Mouse (Mus musculus): Measurements from ENCODE around the gene Susd4.

Susd4 gene

DNA sequence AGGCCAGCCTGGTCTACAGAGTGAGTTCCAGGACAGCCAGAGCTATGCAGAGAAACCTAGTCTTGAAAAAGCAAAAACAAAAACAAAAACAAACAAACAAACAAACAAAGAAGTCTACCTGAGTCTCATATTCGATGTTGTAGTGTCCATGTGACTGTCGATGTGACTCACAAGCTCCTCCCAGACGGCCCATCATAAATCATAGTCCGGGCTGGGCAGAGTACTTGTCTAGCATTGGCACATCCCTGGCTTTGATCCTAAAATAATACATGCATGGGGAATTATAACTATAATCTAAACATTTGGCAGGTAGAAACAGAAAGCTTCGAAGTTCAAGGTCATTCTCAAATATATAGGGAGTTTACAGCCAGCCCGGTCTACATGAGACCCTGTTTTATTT, 162.8 kb downstream of the Susd4 start:
- DNase-seq: no peak

DNA sequence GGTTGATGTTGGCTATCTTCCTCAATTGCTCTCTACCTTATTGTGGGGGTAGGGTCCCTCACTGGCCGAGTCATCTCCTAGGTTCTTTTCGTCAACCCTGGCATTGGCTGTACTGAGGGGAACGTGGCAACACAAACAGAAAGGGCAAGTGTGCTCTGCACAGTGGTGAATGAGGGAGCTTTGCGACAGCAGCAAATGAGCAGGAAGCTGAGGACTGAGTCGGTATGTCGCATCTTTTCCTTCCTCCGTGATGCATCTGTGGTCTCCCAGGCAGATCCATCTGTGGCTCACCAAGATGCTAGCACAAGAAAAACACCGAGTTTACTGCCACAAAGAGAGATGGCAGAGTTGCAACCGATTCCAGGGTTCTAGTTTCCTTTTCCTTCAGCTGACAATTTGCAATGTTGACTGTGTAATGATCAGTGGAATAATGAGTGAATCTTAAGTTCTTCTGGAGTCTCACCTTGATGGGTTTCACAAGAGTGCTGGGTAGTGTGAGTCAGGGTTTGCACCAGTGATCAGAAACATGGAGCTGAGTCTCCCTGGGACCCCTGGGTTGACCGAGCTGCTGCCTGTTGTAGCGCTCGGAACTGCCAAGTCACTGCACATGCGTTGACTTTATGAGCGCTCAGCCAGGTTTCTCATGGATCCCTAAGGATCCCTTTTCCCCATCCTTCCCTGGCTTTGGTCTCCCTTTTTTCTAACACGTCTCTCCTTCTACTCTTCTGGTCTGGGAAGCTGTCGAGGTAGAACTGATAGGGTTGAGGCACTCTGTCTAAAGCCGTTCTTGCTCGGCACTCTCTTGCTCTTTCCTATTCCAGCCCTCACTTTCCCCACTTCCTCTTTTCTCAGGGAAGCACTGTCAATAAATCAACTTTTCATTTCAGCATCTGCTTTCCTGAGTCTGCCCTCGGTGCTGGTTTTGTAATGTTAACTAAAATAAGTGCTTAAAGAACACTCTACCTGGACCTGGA, 164.5 kb downstream of the Susd4 start:
- DNase-seq: no peak

DNA sequence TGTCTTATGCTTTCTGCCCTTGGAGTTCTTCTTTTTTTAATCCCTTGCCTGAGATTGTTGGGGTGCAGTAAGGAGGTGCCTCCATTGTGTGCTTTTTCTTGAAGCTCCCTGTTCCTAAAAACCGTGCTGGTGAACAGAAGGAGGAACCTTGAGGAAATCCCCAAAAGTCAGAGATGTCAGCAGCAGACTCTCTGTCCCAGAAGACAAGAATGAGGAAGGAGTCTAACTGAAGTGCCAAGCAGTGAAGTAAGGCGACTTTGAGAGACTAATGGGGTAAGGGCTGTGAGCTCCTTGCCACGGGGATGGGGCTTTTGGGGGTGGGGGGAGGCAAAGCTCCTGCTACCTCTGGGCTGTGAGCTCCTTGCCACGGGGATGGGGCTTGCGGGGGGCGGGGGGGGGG, 171.8 kb downstream of the Susd4 start:
- DNase-seq: no peak

DNA sequence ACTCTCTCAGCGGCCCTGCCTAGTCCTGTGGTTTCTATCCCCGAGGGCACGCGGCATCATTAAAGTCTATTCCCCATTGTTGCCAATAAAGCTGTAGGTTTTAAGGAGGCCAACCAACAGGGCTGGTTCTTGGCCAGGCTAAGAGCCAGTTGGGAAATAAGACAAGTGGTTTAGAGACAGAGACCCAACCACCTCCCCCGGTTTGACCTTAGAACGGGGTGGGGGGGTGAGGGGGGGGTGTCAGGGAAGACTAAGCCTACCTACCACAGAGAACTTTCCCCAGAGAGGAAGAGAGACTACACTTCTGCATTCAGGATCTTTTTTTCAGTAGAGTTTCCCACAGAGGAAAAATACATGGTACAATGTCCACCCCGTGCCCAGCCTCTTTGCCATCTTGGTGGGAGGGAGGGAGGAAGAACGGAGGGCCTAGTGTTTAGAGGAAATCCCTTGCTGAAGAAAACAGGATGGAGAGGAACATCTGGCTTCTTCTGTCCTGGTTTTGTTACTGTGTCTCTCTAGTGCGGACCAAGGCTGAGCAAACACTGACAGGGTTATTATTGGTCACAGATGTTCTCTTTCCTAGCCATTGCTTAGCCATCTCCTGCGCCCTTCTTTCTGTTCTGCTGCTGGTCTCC, 173.9 kb downstream of the Susd4 start:
- DNase-seq: no peak

DNA sequence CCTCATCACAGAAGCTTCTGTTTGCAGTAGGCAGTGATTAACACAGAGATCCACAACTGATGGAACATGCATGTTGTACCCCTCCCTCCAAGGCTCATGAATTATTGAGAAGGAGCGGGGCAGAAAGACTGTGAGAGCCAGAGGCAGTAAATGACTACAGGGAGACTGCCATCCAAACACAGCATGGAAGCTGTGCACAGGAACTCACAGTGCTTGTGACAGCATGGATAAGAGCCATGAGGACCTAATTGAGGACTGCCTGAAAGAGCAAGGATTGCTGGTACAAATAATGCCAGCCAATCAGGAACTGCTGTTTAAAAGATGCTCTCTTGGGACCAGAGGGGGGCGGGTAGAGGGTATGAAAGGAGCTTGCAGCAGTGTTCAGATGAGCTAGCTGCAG, 178.3 kb downstream of the Susd4 start:
- DNase-seq: no peak

GRCm38 (mm10) chr1:182943911-182944310, 180.3 kb downstream of the Susd4 start:
- DNase-seq: no peak

- no peak for DNase-seq
Measured at GRCm38 (mm10) chr1:182944638-182945037, 181.0 kb downstream of the Susd4 start.

DNA sequence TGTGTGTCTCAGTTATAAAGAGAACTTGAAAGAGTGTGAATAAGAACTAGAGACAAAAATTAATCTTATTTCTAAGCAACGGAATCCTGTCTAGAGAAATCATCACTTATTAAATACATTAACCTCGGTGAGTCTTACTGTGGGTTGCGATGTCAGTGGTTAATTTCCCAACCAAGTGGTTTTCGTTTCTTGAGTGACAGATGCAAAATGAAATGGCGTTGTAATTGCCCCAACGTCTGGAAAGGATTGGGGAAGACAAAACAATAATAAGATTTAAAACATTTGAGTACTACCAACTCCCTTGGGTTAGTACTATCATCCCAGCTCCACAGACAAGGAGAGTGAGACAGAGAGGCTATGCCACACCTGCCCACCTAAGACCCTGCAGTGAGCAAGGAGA, 181.9 kb downstream of the Susd4 start:
- DNase-seq: no peak

All from kidney, postnatal 14 days (tissue).